Mouse (Mus musculus): ENCODE measurements around the gene Pdxk.
"Not testable (repeated sequence)": the region's sequence is repeated elsewhere in the genome, so short reads cannot be mapped to it uniquely, and the experiment has no call there.

Gene Pdxk

GRCm38 (mm10) chr10:78464792-78465207, at the start of gene Pdxk:
TSS of gene Pdxk (minus strand) at chr10:78464975.
- in situ Hi-C loops (cut with MboI, MseI): no loop called here

GRCm38 (mm10) chr10:78502986-78503733, 38.4 kb upstream of the Pdxk start:
- in situ Hi-C loops (cut with MboI, MseI): no loop called here

- in situ Hi-C loops (cut with MboI, MseI): no loop called here
Observed at GRCm38 (mm10) chr10:78487431-78488086, 22.8 kb upstream of the Pdxk start.

GRCm38 (mm10) chr10:78486871-78487270, 22.1 kb upstream of the Pdxk start:
- in situ Hi-C loops (cut with MboI, MseI): no loop called here

- in situ Hi-C loops (cut with MboI, MseI): not testable (repeated sequence)
Observed at GRCm38 (mm10) chr10:78485369-78485768, 20.6 kb upstream of the Pdxk start.

GRCm38 (mm10) chr10:78481928-78482499, 17.2 kb upstream of the Pdxk start:
- in situ Hi-C loops (cut with MboI, MseI): no loop called here

- in situ Hi-C loops (cut with MboI, MseI): no loop called here
Observed at GRCm38 (mm10) chr10:78480954-78481927, 16.5 kb upstream of the Pdxk start.

- in situ Hi-C loops (cut with MboI, MseI): no loop called here
Observed at GRCm38 (mm10) chr10:78476821-78477220, 12.0 kb upstream of the Pdxk start.

GRCm38 (mm10) chr10:78474759-78475158, 10.0 kb upstream of the Pdxk start:
- in situ Hi-C loops (cut with MboI, MseI): no loop called here

- in situ Hi-C loops (cut with MboI, MseI): no loop called here
Observed at GRCm38 (mm10) chr10:78473434-78473833, 8.7 kb upstream of the Pdxk start.

GRCm38 (mm10) chr10:78472046-78472445, 7.3 kb upstream of the Pdxk start:
- in situ Hi-C loops (cut with MboI, MseI): no loop called here

- in situ Hi-C loops (cut with MboI, MseI): no loop called here
Observed at GRCm38 (mm10) chr10:78470582-78471313, 6.0 kb upstream of the Pdxk start.

- in situ Hi-C loops (cut with MboI, MseI): no loop called here
Observed at GRCm38 (mm10) chr10:78467761-78468310, 3.1 kb upstream of the Pdxk start.

- in situ Hi-C loops (cut with MboI, MseI): no loop called here
Observed at GRCm38 (mm10) chr10:78466647-78467046, 1.9 kb upstream of the Pdxk start.

GRCm38 (mm10) chr10:78465472-78465871, 697 bp upstream of the Pdxk start:
- in situ Hi-C loops (cut with MboI, MseI): no loop called here

- in situ Hi-C loops (cut with MboI, MseI): no loop called here
Observed at GRCm38 (mm10) chr10:78464201-78464791, 479 bp downstream of the Pdxk start.

GRCm38 (mm10) chr10:78463769-78464167, 1.0 kb downstream of the Pdxk start:
- in situ Hi-C loops (cut with MboI, MseI): no loop called here

- in situ Hi-C loops (cut with MboI, MseI): no loop called here
Observed at GRCm38 (mm10) chr10:78462945-78463768, 1.6 kb downstream of the Pdxk start.

GRCm38 (mm10) chr10:78461767-78462166, 3.0 kb downstream of the Pdxk start:
- in situ Hi-C loops (cut with MboI, MseI): no loop called here

Data from regulatory T cell (primary cell).